Mouse (Mus musculus) yolk sac, embryonic 10.5 days (tissue): ENCODE measurements at regions not wholly inside any gene's neighbourhood (a gene's known extent, or its start where the extent isn't known, plus 50 kb on each side); places are given as distances from the start of the nearest gene placed in this dataset.

Source experiments
- DNase-seq: peaks from one replicate; pipeline ENCODE4 v3.0.0-alpha.2; 2017; ENCODE audit warnings: low spot score

GRCm38 (mm10) chr1:36016566-36016965 lies 51.6 kb upstream of the Hs6st1 start:
- DNase-seq: no peak

GRCm38 (mm10) chr1:36017061-36017461 lies 51.1 kb upstream of the Hs6st1 start:
- peak; percentile 84 for DNase-seq

- DNase-seq: no peak
Measured at GRCm38 (mm10) chr1:36017656-36018055, 50.5 kb upstream of the Hs6st1 start.
